Mouse (Mus musculus) MEL (cell line): ENCODE data around the gene Wnt10b. TPM values are rescaled to one million over a fixed set of nuclear protein-coding genes. Genes with fewer than 3 reads are reported as not detected.
"Not testable (repeated sequence)": the region's sequence is repeated elsewhere in the genome, so short reads cannot be mapped to it uniquely, and the experiment has no call there.

Experiments used
- DNase-seq: peaks from one replicate; pipeline ENCODE4 v3.0.0; 2011; ENCODE audit warnings: low read depth, low spot score
- H3K27ac ChIP-seq: 2 replicates; pipeline ENCODE4 v1.5.1; 2012; ENCODE audit warnings: low read depth, mild to moderate bottlenecking, control low read depth, low read length, moderate library complexity; ENCODE audit not compliant: control insufficient read depth
- H3K27me3 ChIP-seq, 2 experiments: fragments of 150-350 bp in 1 of 2; sonication (generic) in 1 of 2; 2 replicates each; pipeline ENCODE4 v1.6.1; 2012; ENCODE audit warnings: low read length in 2 of 2, mild to moderate bottlenecking in 2 of 2, improper control_type of control experiment in 1 of 2, moderate library complexity in 1 of 2; ENCODE audit not compliant: insufficient read depth in 2 of 2, control insufficient read depth in 1 of 2
- H3K36me3 ChIP-seq, 2 experiments: 2 replicates each; pipeline ENCODE4 v1.6.1; 2012 to 2014; ENCODE audit warnings: low read length in 2 of 2, improper control_type of control experiment in 1 of 2, inconsistent platforms in 1 of 2, mild to moderate bottlenecking in 1 of 2; ENCODE audit not compliant: insufficient read depth in 2 of 2, control insufficient read depth in 1 of 2
- H3K4me1 ChIP-seq, 2 experiments: fragments of 150-350 bp in 1 of 2; sonication (generic) in 1 of 2; 2 replicates each; pipeline ENCODE4 v1.6.1; 2012; ENCODE audit warnings: low read length in 2 of 2, improper control_type of control experiment in 1 of 2, mild to moderate bottlenecking in 1 of 2; ENCODE audit not compliant: insufficient read depth in 2 of 2, control insufficient read depth in 1 of 2
- H3K4me3 ChIP-seq, 2 experiments: fragments of 150-350 bp in 1 of 2; sonication (generic) in 1 of 2; 2 replicates each; pipeline ENCODE4 v1.5.1; 2012; ENCODE audit warnings: low read depth in 2 of 2, low read length in 2 of 2, mild to moderate bottlenecking in 2 of 2, moderate library complexity in 2 of 2, control low read depth in 1 of 2, improper control_type of control experiment in 1 of 2; ENCODE audit not compliant: control insufficient read depth in 1 of 2, insufficient read depth in 1 of 2
- H3K79me2 ChIP-seq: 2 replicates; pipeline ENCODE4 v1.6.1; 2012; ENCODE audit warnings: mild to moderate bottlenecking, low read length, moderate library complexity; ENCODE audit not compliant: control insufficient read depth, poor library complexity, insufficient read depth
- H3K9ac ChIP-seq: 2 replicates; pipeline ENCODE4 v1.6.1; 2012; ENCODE audit warnings: low read depth, mild to moderate bottlenecking, control low read depth, low read length, moderate library complexity; ENCODE audit not compliant: control insufficient read depth, poor library complexity, severe bottlenecking
- H3K9me3 ChIP-seq: fragments of 150-350 bp; sonication (generic); replicated peaks from 2 replicates; pipeline ENCODE4 v1.6.1; 2012; ENCODE audit warnings: mild to moderate bottlenecking, low read length, improper control_type of control experiment, moderate library complexity; ENCODE audit not compliant: insufficient read depth
- CHD1 ChIP-seq: IDR thresholded peaks from 2 replicates; pipeline ENCODE4 v1.6.1; 2012; ENCODE audit warnings: low read depth, mild to moderate bottlenecking, inconsistent platforms, low read length, improper control_type of control experiment
- CHD2 ChIP-seq: IDR thresholded peaks from 2 replicates; pipeline ENCODE4 v1.6.1; 2011; ENCODE audit warnings: low read length, improper control_type of control experiment
- CTCF ChIP-seq, 3 experiments: IDR thresholded peaks in 2 of 3; conservative IDR thresholded peaks in 1 of 3; 2 replicates each; pipeline ENCODE4 v1.5.1; 2011 to 2012; ENCODE audit warnings: low read length in 3 of 3, low read depth in 2 of 3, mild to moderate bottlenecking in 2 of 3, improper control_type of control experiment in 1 of 3, inconsistent platforms in 1 of 3, mixed read lengths in 1 of 3, moderate library complexity in 1 of 3; ENCODE audit not compliant: control insufficient read depth in 1 of 3, insufficient read depth in 1 of 3, poor library complexity in 1 of 3, severe bottlenecking in 1 of 3
- ETS1 ChIP-seq: IDR thresholded peaks from 2 replicates; pipeline ENCODE4 v1.6.1; 2012; ENCODE audit warnings: low read depth, mild to moderate bottlenecking, inconsistent platforms, low read length, improper control_type of control experiment, moderate library complexity
- GABPA ChIP-seq: IDR thresholded peaks from 2 replicates; pipeline ENCODE4 v1.6.1; 2012; ENCODE audit warnings: low read depth, mild to moderate bottlenecking, inconsistent platforms, low read length, improper control_type of control experiment, moderate library complexity
- GATA1 ChIP-seq: IDR thresholded peaks from 2 replicates; pipeline ENCODE4 v1.6.1; 2011; ENCODE audit warnings: low read depth, low read length, improper control_type of control experiment
- HCFC1 ChIP-seq: IDR thresholded peaks from 2 replicates; pipeline ENCODE4 v1.6.1; 2012; ENCODE audit warnings: low read depth, mild to moderate bottlenecking, inconsistent platforms, low read length, improper control_type of control experiment, moderate library complexity
- MAFK ChIP-seq: IDR thresholded peaks from 2 replicates; pipeline ENCODE4 v1.6.1; 2011; ENCODE audit warnings: low read depth, mild to moderate bottlenecking, low read length, improper control_type of control experiment, borderline replicate concordance
- MEF2A ChIP-seq: IDR thresholded peaks from 2 replicates; pipeline ENCODE4 v1.6.1; 2014; ENCODE audit warnings: low read depth, mild to moderate bottlenecking, inconsistent platforms, low read length, improper control_type of control experiment; ENCODE audit not compliant: poor library complexity, insufficient replicate concordance, severe bottlenecking; ENCODE audit errors: extremely low read depth
- NELFE ChIP-seq: IDR thresholded peaks from 2 replicates; pipeline ENCODE4 v1.6.1; 2011; ENCODE audit warnings: low read depth, low read length, improper control_type of control experiment
- NRF1 ChIP-seq: IDR thresholded peaks from 2 replicates; pipeline ENCODE4 v1.6.1; 2014; ENCODE audit warnings: low read depth, mild to moderate bottlenecking, inconsistent platforms, low read length, improper control_type of control experiment, moderate library complexity; ENCODE audit not compliant: poor library complexity, insufficient read depth, severe bottlenecking
- POLR2AphosphoS2 ChIP-seq: IDR thresholded peaks from 2 replicates; pipeline ENCODE4 v1.6.1; 2011; ENCODE audit warnings: low read length, improper control_type of control experiment
- RAD21 ChIP-seq: IDR thresholded peaks from 2 replicates; pipeline ENCODE4 v1.6.1; 2011; ENCODE audit warnings: mild to moderate bottlenecking, low read depth, low read length, improper control_type of control experiment
- RCOR1 ChIP-seq: IDR thresholded peaks from 2 replicates; pipeline ENCODE4 v1.6.1; 2012; ENCODE audit warnings: low read depth, mild to moderate bottlenecking, inconsistent platforms, low read length, improper control_type of control experiment
- TBP ChIP-seq: IDR thresholded peaks from 2 replicates; pipeline ENCODE4 v1.8.0; 2011; ENCODE audit warnings: low read depth, low read length, improper control_type of control experiment
- UBTF ChIP-seq: IDR thresholded peaks from 2 replicates; pipeline ENCODE4 v1.6.1; 2012; ENCODE audit warnings: low read depth, mild to moderate bottlenecking, inconsistent platforms, low read length, improper control_type of control experiment, moderate library complexity, borderline replicate concordance; ENCODE audit not compliant: insufficient read depth
- ZC3H11A ChIP-seq: IDR thresholded peaks from 2 replicates; pipeline ENCODE4 v1.6.1; 2012; ENCODE audit warnings: low read depth, mild to moderate bottlenecking, inconsistent platforms, low read length, improper control_type of control experiment
- ZKSCAN1 ChIP-seq: IDR thresholded peaks from 2 replicates; pipeline ENCODE4 v1.6.1; 2012; ENCODE audit warnings: low read depth, mild to moderate bottlenecking, inconsistent platforms, low read length, improper control_type of control experiment, moderate library complexity
- ZMIZ1 ChIP-seq: IDR thresholded peaks from 2 replicates; pipeline ENCODE4 v1.6.1; 2012; ENCODE audit warnings: low read depth, mild to moderate bottlenecking, inconsistent platforms, low read length, improper control_type of control experiment, moderate library complexity
- polyA plus RNA-seq, 2 experiments: library from polyadenylated mRNA; stranded (reverse) in 1 of 2; unstranded in 1 of 2; fragments of >175 nt in 1 of 2; fragments of >200 nt in 1 of 2; gene quantifications; 2 replicates each; pipeline versions ENCODE4 v1.2.1 to v1.2.4; 2012; ENCODE audit warnings: low replicate concordance in 2 of 2, low read depth in 1 of 2; ENCODE audit not compliant: insufficient read length in 2 of 2, insufficient read depth in 1 of 2, missing spikeins in 1 of 2
- total RNA-seq: library from RNA; depleted of rRNA; stranded (reverse); fragments of 300-350 nt; gene quantifications from 2 replicates; pipeline ENCODE4 v1.2.3, GENCODE M21; 2012

Gene Wnt10b
- total and polyA plus RNA-seq, 3 experiments = 0.14 to 0.23 TPM; not detected in 1

DNA sequence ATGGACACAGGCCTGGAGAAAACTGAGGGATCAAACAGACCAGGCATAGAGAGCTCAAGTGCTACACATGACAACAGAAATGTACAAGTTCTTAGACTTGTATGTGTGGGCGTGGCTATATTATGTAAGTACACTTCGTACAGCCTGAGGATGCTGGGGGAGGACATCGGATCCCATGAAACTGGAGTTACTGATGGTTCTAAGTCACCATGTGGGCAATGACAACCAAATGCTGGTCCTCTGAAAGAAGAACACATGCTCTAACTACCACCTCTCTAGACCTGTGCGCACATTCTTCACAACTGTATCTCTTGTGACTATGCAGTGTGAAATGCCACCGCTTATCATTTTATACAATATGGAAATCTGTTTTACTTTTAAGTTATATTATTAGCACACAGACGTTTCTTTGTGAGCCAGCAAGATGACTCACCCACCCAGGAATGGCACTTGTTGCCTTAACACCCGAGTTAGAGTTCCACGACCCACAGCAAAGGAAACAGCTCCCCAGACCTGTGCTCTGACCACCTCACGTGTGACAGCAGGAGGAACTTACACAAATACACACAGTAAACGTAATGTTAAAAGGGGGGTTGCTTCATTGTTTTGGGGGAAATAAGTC lies 31.5 kb downstream of the Wnt10b start:
- no peaks in the 10 kb centered on the region for H3K4me1 ChIP-seq
- peaks cover 5% of the 10 kb centered on the region for H3K79me2 ChIP-seq
- no peaks in the 10 kb centered on the region for H3K27me3 ChIP-seq
- no peaks in the 10 kb centered on the region for H3K9me3 ChIP-seq
- H3K9ac ChIP-seq = no peak overlapping the region
- no peak overlapping the region for H3K4me3 ChIP-seq
- DNase-seq = no peak
- no peak overlapping the region for H3K27ac ChIP-seq
- peaks cover 0 to 4% of the 10 kb centered on the region in 2 experiments; a peak in 1 of 4 replicates for H3K36me3 ChIP-seq
- TF ChIP-seq ETS1 (no peak), CHD2 (no peak), ZMIZ1 (no peak), NELFE (no peak), MEF2A (no peak), GATA1 (no peak), NRF1 (no peak), HCFC1 (no peak), UBTF (no peak), RAD21 (no peak), CTCF (IDR thresholded peaks at IDR 0.05 in 2 of 3, conservative IDR thresholded peaks at IDR 0.05 in 1 of 3; ENCODE audit: control insufficient read depth in 1 of 3, insufficient read depth in 1 of 3, low read depth in 2 of 3, low read length in 3 of 3, poor library complexity in 1 of 3, severe bottlenecking in 1 of 3) (no peak), TBP (no peak), POLR2AphosphoS2 (no peak), MAFK (no peak), RCOR1 (no peak), GABPA (no peak), ZKSCAN1 (no peak), CHD1 (no peak), ZC3H11A (no peak)

DNA sequence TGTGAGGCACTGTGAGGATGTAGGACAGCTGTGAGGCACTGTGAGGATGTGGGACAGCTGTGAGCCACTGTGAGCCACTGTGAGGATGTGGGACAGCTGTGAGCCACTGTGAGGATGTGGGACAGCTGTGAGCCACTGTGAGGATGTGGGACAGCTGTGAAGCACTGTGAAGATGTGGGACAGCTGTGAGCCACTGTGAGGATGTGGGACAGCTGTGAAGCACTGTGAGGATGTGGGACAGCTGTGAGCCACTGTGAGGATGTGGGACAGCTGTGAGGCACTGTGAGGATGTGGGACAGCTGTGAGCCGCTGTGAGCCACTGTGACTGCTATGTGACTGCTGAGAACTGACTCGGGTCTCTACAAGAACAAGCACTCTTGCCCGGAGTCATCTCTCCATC lies 34.1 kb downstream of the Wnt10b start:
- H3K27me3 ChIP-seq, H3K9ac ChIP-seq, H3K27ac ChIP-seq, H3K9me3 ChIP-seq, H3K4me1 ChIP-seq, H3K36me3 ChIP-seq, H3K79me2 ChIP-seq, DNase-seq, H3K4me3 ChIP-seq: not testable (repeated sequence)
